In genomic region chr9:110070358-110070757, GRCm38 (mm10) we compare ENCODE assay signal across 11 mouse cellular contexts. TPM values are rescaled to one million over a fixed set of nuclear protein-coding genes. Genes with fewer than 3 reads are reported as not detected.
DNase-seq lines count a peak whose midpoint lies in the region.
"Had no signal": no experiment of that assay in that cellular context is flagged by ENCODE, and none has a peak within 500 bp of the region (broad histone marks: within the 10 kb centered on the region; RNA-seq: fewer than 3 reads in every experiment).

No protein-coding gene starts in this region.

- H3K36me3 ChIP-seq in embryonic facial prominence, embryonic 10.5 days (replicated peaks): peaks cover 85% of the 10 kb centered on the region

- H3K4me1 ChIP-seq in embryonic facial prominence, embryonic 10.5 days: no peaks in the 10 kb centered on the region
- H3K4me1 ChIP-seq: liver, embryonic 13.5 days had no signal

- no peak overlapping the region for H3K4me3 ChIP-seq in embryonic facial prominence, embryonic 10.5 days
- H3K4me3 ChIP-seq: erythroblast, embryonic 14.5 days; liver, embryonic 13.5 days had no signal

- intact Hi-C loops in left cerebral cortex, postnatal 4 days (cut with DNase I): loop anchor here (5.0 kb wide), 2 partner anchors 83 to 178 kb away; no protein-coding TSS in a partner anchor

- H3K27ac ChIP-seq in embryonic facial prominence, embryonic 10.5 days (replicated peaks): no peak overlapping the region
- H3K27ac ChIP-seq: liver, embryonic 13.5 days had no signal

- H3K27me3 ChIP-seq in embryonic facial prominence, embryonic 10.5 days (replicated peaks; ENCODE audit: low read depth, poor library complexity, severe bottlenecking): no peaks in the 10 kb centered on the region
- H3K27me3 ChIP-seq: liver, embryonic 13.5 days had no signal

- DNase-seq in left cerebral cortex, postnatal 4 days: peak; percentile 66
- no peak for DNase-seq in left cerebral cortex, adult 18-20 months (ENCODE audit: low spot score in 2 of 2)
- DNase-seq in brain, adult 2 months (ENCODE audit: low read depth, low spot score): peak; percentile 83
- peak; percentile 60 for DNase-seq in gastrocnemius, postnatal 10 days
- DNase-seq in kidney, postnatal 36 days: peak; percentile 39 to 69
- no peak for DNase-seq in embryonic facial prominence, embryonic 10.5 days (ENCODE audit: low spot score)
- DNase-seq in thymus, adult 18-20 months: no peak
- DNase-seq in right cerebral cortex, postnatal 25 days: no peak
- DNase-seq: liver, embryonic 13.5 days; right cerebral cortex, postnatal 14 days had no signal

- 90% methylated on average over 9 of the region's 9 CpGs for WGBS in embryonic facial prominence, embryonic 10.5 days

- H3K9me3 ChIP-seq in embryonic facial prominence, embryonic 10.5 days: no peaks in the 10 kb centered on the region
- H3K9me3 ChIP-seq: liver, embryonic 13.5 days had no signal

RNA-seq across cellular contexts. Expression of gene Smarcc1, which starts 47.1 kb away (rescaled TPM):
- total RNA-seq in left cerebral cortex, postnatal 4 days (2021): 100 to 1,000 TPM; 103 to 118 TPM
- 10 to 100 TPM; 69.0 to 72.1 TPM for total RNA-seq in left cerebral cortex, adult 18-20 months (2021)
- 10 to 100 TPM; 34.5 to 41.9 TPM for total RNA-seq in gastrocnemius, postnatal 10 days (2021)
- polyA plus RNA-seq in embryonic facial prominence, embryonic 10.5 days (2016; fragmentation: Nextera tagmentation; extraction: Ambion mirVana): 213 and 222 TPM in 2 replicates

RNA-seq across cellular contexts. Expression of gene Dhx30, which starts 47.3 kb away (rescaled TPM):
- 100 to 1,000 TPM; 150 to 157 TPM for total RNA-seq in left cerebral cortex, postnatal 4 days (2021)
- 100 to 1,000 TPM; 168 to 171 TPM for total RNA-seq in left cerebral cortex, adult 18-20 months (2021)
- 10 to 100 TPM; 43.3 to 45.5 TPM for total RNA-seq in gastrocnemius, postnatal 10 days (2021)
- 189 and 200 TPM in 2 replicates for polyA plus RNA-seq in embryonic facial prominence, embryonic 10.5 days (2016; fragmentation: Nextera tagmentation; extraction: Ambion mirVana)

Comparison
In these comparisons a context has a peak if more than half of its experiments do, and no peak if none do; other contexts are left out.
1. DNase-seq: peak in left cerebral cortex, postnatal 4 days (single experiment), brain, adult 2 months (single experiment), gastrocnemius, postnatal 10 days (single experiment) and kidney, postnatal 36 days (2 of 2); none in left cerebral cortex, adult 18-20 months (0 of 2), embryonic facial prominence, embryonic 10.5 days (single experiment), thymus, adult 18-20 months (0 of 2) and right cerebral cortex, postnatal 25 days (single experiment).